Mouse (Mus musculus): ENCODE measurements around the gene Dus1l. TPM values are rescaled to one million over a fixed set of nuclear protein-coding genes. Genes with fewer than 3 reads are reported as not detected.
"Not testable (repeated sequence)": the region's sequence is repeated elsewhere in the genome, so short reads cannot be mapped to it uniquely, and the experiment has no call there.

Gene Dus1l
- polyA plus RNA-seq, 1 experiment = 39.1 TPM

GRCm38 (mm10) chr11:120777123-120777522 lies 19.1 kb downstream of the Dus1l start:
- no peak for DNase-seq (ENCODE audit: low spot score)

- peak; percentile 94 for DNase-seq (ENCODE audit: low spot score)
Observed at GRCm38 (mm10) chr11:120775774-120776469, 20.3 kb downstream of the Dus1l start.

GRCm38 (mm10) chr11:120773463-120774190 lies 22.6 kb downstream of the Dus1l start:
- DNase-seq (ENCODE audit: low spot score) = no peak

GRCm38 (mm10) chr11:120772749-120773148 lies 23.5 kb downstream of the Dus1l start:
- DNase-seq (ENCODE audit: low spot score) = no peak

GRCm38 (mm10) chr11:120768206-120768605 lies 28.0 kb downstream of the Dus1l start:
- no peak for DNase-seq (ENCODE audit: low spot score)

GRCm38 (mm10) chr11:120767023-120767422 lies 29.2 kb downstream of the Dus1l start:
- DNase-seq (ENCODE audit: low spot score) = not testable (repeated sequence)

- DNase-seq (ENCODE audit: low spot score) = not testable (repeated sequence)
Observed at GRCm38 (mm10) chr11:120763121-120763999, 32.8 kb downstream of the Dus1l start.

GRCm38 (mm10) chr11:120762672-120763041 lies 33.5 kb downstream of the Dus1l start, which contains the start of gene Hmga1b:
Gene Hmga1b (plus strand): TSS chr11:120762794.
- DNase-seq (ENCODE audit: low spot score) = not testable (repeated sequence)

- no peak for DNase-seq (ENCODE audit: low spot score)
Observed at GRCm38 (mm10) chr11:120761811-120762671, 34.2 kb downstream of the Dus1l start.

- no peak for DNase-seq (ENCODE audit: low spot score)
Observed at GRCm38 (mm10) chr11:120760236-120760635, 36.0 kb downstream of the Dus1l start.

- DNase-seq (ENCODE audit: low spot score) = no peak
Observed at GRCm38 (mm10) chr11:120751606-120752005, 44.6 kb downstream of the Dus1l start.

GRCm38 (mm10) chr11:120749430-120749829 lies 46.8 kb downstream of the Dus1l start:
- DNase-seq (ENCODE audit: low spot score) = no peak

- DNase-seq (ENCODE audit: low spot score) = no peak
Observed at GRCm38 (mm10) chr11:120747974-120748373, 48.2 kb downstream of the Dus1l start.

GRCm38 (mm10) chr11:120744121-120744701 lies 52.0 kb downstream of the Dus1l start:
- no peak for DNase-seq (ENCODE audit: low spot score)

- no peak for DNase-seq (ENCODE audit: low spot score)
Observed at GRCm38 (mm10) chr11:120740981-120741380, 55.2 kb downstream of the Dus1l start.

Other genes starting within 250 kb of the Dus1l start
- 112 and 117 TPM in 2 replicates for gene Mcrip1, start 246.7 kb downstream of the Dus1l start, polyA plus RNA-seq (2012; rRNA removed)
- gene Ppp1r27, start 245.3 kb downstream of the Dus1l start, polyA plus RNA-seq (2012; rRNA removed) = not detected in 2 replicates
- gene P4hb, start 223.2 kb downstream of the Dus1l start, polyA plus RNA-seq (2012; rRNA removed) = 272 and 354 TPM in 2 replicates
- gene Arhgdia, start 214.8 kb downstream of the Dus1l start, polyA plus RNA-seq (2012; rRNA removed) = 399 and 409 TPM in 2 replicates
- gene Alyref, start 198.0 kb downstream of the Dus1l start, polyA plus RNA-seq (2012; rRNA removed) = 56.2 and 57.6 TPM in 2 replicates
- 112 and 116 TPM in 2 replicates for gene Anapc11, start 198.0 kb downstream of the Dus1l start, polyA plus RNA-seq (2012; rRNA removed)
- gene Npb, start 187.9 kb downstream of the Dus1l start, polyA plus RNA-seq (2012; rRNA removed) = 0.40 and 0.62 TPM in 2 replicates
- gene Pcyt2, start 178.5 kb downstream of the Dus1l start, polyA plus RNA-seq (2012; rRNA removed) = 87.2 and 120 TPM in 2 replicates
- gene Sirt7, start 171.2 kb downstream of the Dus1l start, polyA plus RNA-seq (2012; rRNA removed) = 78.6 and 107 TPM in 2 replicates
- gene Mafg, start 162.8 kb downstream of the Dus1l start, polyA plus RNA-seq (2012; rRNA removed) = 50.1 and 62.5 TPM in 2 replicates
- 15.5 and 18.5 TPM in 2 replicates for gene Pycr1, start 152.6 kb downstream of the Dus1l start, polyA plus RNA-seq (2012; rRNA removed)
- gene Myadml2, start 148.2 kb downstream of the Dus1l start, polyA plus RNA-seq (2012; rRNA removed) = 0.07 and 0.21 TPM in 2 replicates
- 13.0 and 16.6 TPM in 2 replicates for gene Notum, start 135.2 kb downstream of the Dus1l start, polyA plus RNA-seq (2012; rRNA removed)
- gene Aspscr1, start 123.4 kb downstream of the Dus1l start, polyA plus RNA-seq (2012; rRNA removed) = 50.8 and 52.2 TPM in 2 replicates
- gene Cenpx, start 82.7 kb downstream of the Dus1l start, polyA plus RNA-seq (2012; rRNA removed) = 62.3 and 76.0 TPM in 2 replicates
- 54.6 and 66.6 TPM in 2 replicates for gene Lrrc45, start 82.5 kb downstream of the Dus1l start, polyA plus RNA-seq (2012; rRNA removed)
- gene Rac3, start 74.9 kb downstream of the Dus1l start, polyA plus RNA-seq (2012; rRNA removed) = 14.6 and 17.4 TPM in 2 replicates
- 58.1 and 60.6 TPM in 2 replicates for gene Dcxr, start 69.1 kb downstream of the Dus1l start, polyA plus RNA-seq (2012; rRNA removed)
- gene Cbr2, start 64.3 kb downstream of the Dus1l start, polyA plus RNA-seq (2012; rRNA removed) = 349 and 361 TPM in 2 replicates
- 1.7 and 2.1 TPM in 2 replicates for gene Hmga1b, start 33.6 kb downstream of the Dus1l start, polyA plus RNA-seq (2012; rRNA removed)
- gene Rfng, start 12.2 kb downstream of the Dus1l start, polyA plus RNA-seq (2012; rRNA removed) = 25.7 and 27.4 TPM in 2 replicates
- gene Gps1, start 12.1 kb downstream of the Dus1l start, polyA plus RNA-seq (2012; rRNA removed) = 119 and 149 TPM in 2 replicates
- 187 and 188 TPM in 2 replicates for gene Fasn, start 28.1 kb upstream of the Dus1l start, polyA plus RNA-seq (2012; rRNA removed)
- gene Ccdc57, start 136.5 kb upstream of the Dus1l start, polyA plus RNA-seq (2012; rRNA removed) = 3.8 and 4.1 TPM in 2 replicates
- gene Slc16a3, start 152.1 kb upstream of the Dus1l start, polyA plus RNA-seq (2012; rRNA removed) = 16.5 and 17.3 TPM in 2 replicates
- 106 and 110 TPM in 2 replicates for gene Csnk1d, start 194.9 kb upstream of the Dus1l start, polyA plus RNA-seq (2012; rRNA removed)
- gene Cd7, start 243.0 kb upstream of the Dus1l start, polyA plus RNA-seq (2012; rRNA removed) = 1.1 and 1.6 TPM in 2 replicates